Mouse (Mus musculus) liver, embryonic 12.5 days (tissue): ENCODE data around the gene Cartpt. TPM values are rescaled to one million over a fixed set of nuclear protein-coding genes. Genes with fewer than 3 reads are reported as not detected.
"Not testable (repeated sequence)": the region's sequence is repeated elsewhere in the genome, so short reads cannot be mapped to it uniquely, and the experiment has no call there.

Experiments
- ATAC-seq: fragments of 200-750 bp; cut with Nextera tagmentation; 2 replicates; pipeline ENCODE4 v1.8.0; 2017; ENCODE audit warnings: moderate number of reproducible peaks, mild to moderate bottlenecking, moderate library complexity
- H3K27ac ChIP-seq: fragments of 300-500 bp; sonication (generic); 2 replicates; pipeline ENCODE4 v1.5.1; 2016; ENCODE audit warnings: mild to moderate bottlenecking
- H3K27me3 ChIP-seq: fragments of 300-500 bp; sonication (generic); replicated peaks from 2 replicates; pipeline ENCODE4 v1.6.1; 2016; ENCODE audit warnings: mild to moderate bottlenecking, moderate library complexity
- H3K36me3 ChIP-seq: fragments of 300-500 bp; sonication (generic); 2 replicates; pipeline ENCODE4 v1.6.1; 2016; ENCODE audit warnings: mild to moderate bottlenecking, moderate library complexity
- H3K4me1 ChIP-seq: fragments of 300-500 bp; sonication (generic); 2 replicates; pipeline ENCODE4 v1.6.1; 2016
- H3K4me2 ChIP-seq: fragments of 300-500 bp; sonication (generic); 2 replicates; pipeline ENCODE4 v1.6.1; 2016; ENCODE audit warnings: mild to moderate bottlenecking, moderate library complexity
- H3K4me3 ChIP-seq: fragments of 300-500 bp; sonication (generic); 2 replicates; pipeline ENCODE4 v1.5.1; 2016; ENCODE audit warnings: mild to moderate bottlenecking, moderate library complexity
- H3K9ac ChIP-seq: fragments of 300-500 bp; sonication (generic); 2 replicates; pipeline ENCODE4 v1.6.1; 2016; ENCODE audit warnings: mild to moderate bottlenecking, moderate library complexity
- H3K9me3 ChIP-seq: fragments of 300-500 bp; sonication (generic); replicated peaks from 2 replicates; pipeline ENCODE4 v1.6.1; 2016; ENCODE audit warnings: mild to moderate bottlenecking, moderate library complexity
- WGBS: fragments of 180-500 bp; shearing (Covaris S2); methylation state at CpG from one replicate; pipeline ENCODE4 v1.1.7; 2016; ENCODE audit not compliant: insufficient replicate concordance; 5-methylcytosine and 5-hydroxymethylcytosine counted together
- polyA plus RNA-seq: library from polyadenylated mRNA; unstranded; fragments of >200 nt; fragmentation: Nextera tagmentation; extraction: Ambion mirVana; gene quantifications from 2 replicates; pipeline ENCODE4 v1.2.1, GENCODE M21; 2016

Gene Cartpt
- polyA plus RNA-seq, 1 experiment from 2014 or later = 0.35 TPM

DNA sequence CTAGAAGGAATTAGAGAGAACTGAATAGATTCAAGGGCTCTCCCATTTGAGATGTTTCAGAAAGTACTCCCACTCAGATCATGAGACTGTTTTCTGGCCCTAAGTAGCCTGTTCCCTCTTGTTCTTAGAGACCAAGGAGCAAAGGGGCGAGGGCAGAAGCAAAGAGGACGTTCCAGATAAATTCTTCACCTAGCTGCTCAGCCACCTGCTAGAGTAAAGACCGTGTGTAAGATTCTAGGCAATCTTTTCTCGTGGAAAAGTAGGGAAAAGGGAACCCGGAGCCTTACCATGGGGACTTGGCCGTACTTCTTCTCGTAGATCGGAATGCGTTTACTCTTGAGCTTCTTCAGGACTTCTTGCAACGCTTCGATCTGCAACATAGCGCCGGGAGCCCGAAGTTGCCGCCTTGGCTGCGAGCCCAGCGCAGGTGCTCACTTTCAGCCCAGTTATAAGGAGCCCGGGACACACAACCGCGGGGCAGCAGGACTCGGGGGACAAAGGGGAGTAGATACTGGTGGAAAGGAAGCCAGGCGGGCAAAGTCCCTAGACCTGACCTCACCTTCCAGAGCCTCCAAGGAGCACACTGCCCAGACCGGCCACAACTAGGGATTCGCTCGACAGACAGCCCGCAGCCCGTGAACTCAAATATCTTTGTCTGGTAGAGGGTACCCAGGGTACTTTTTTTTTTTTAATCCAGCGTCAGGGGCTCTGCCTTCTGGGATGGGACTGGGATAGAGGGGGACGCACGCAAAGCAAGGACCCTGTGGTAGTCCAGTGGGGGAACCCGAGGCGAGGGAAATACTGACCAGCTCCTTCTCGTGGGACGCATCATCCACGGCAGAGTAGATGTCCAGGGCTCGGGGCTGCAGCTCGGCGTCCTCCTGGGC lies 978 bp downstream of the Cartpt start:
- Histone ChIP-seq H3K27ac (no peak overlapping the region), H3K4me1 (no peaks in the 10 kb centered on the region), H3K4me3 (no peak overlapping the region), H3K4me2 (no peak overlapping the region), H3K9me3 (no peaks in the 10 kb centered on the region), H3K27me3 (peaks cover 41% of the 10 kb centered on the region), H3K36me3 (no peaks in the 10 kb centered on the region), H3K9ac (no peak overlapping the region)
- 13% methylated on average over 38 of the region's 38 CpGs for WGBS
- ATAC-seq = no peak

DNA sequence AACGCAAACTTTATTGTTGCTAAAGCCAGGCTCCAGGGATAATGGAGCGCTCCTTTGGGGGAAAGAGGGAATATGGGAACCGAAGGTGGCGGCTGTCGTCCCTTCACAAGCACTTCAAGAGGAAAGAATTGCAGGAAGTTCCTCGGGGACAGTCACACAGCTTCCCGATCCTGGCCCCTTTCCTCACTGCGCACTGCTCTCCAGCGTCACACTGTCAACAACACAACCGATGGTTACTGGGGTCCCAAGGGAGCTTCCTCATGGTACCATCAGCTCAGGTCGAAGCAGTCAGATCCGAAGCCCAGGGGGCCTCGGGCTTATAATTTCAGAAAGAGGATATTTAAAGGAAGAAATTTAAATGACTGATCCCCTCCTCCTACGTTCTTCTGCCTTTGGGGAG lies 2.1 kb downstream of the Cartpt start:
- Histone ChIP-seq H3K27me3 (peaks cover 41% of the 10 kb centered on the region), H3K4me3 (no peak overlapping the region), H3K9me3 (no peaks in the 10 kb centered on the region), H3K9ac (no peak overlapping the region), H3K36me3 (no peaks in the 10 kb centered on the region), H3K27ac (no peak overlapping the region), H3K4me2 (no peak overlapping the region), H3K4me1 (no peaks in the 10 kb centered on the region)
- 21% methylated on average over 14 of the region's 14 CpGs for WGBS
- ATAC-seq = no peak

DNA sequence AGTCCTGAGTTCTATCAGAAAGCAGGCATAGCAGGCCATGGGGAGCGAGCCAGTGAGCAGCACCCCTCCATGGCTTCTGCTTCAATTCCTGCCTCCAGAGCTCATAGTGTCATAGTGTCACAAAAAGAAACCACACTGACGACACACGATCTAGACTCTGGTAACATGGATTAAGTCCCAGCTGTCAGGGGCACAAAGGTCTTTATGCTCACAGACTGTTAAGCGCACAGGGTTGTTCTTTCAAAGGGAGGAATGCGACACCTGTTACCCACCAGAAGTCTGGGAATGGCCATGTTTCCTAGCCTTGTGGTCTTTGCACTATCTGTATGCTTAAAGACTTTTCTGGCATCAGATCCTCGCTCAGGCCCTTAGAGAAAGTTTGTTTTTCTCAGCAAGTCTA lies 15.3 kb downstream of the Cartpt start:
- WGBS = 61% methylated on average over 6 of the region's 6 CpGs
- H3K9me3 ChIP-seq = no peaks in the 10 kb centered on the region
- no peak overlapping the region for H3K9ac ChIP-seq
- ATAC-seq = no peak
- no peaks in the 10 kb centered on the region for H3K27me3 ChIP-seq
- no peak overlapping the region for H3K4me3 ChIP-seq
- no peak overlapping the region for H3K27ac ChIP-seq
- no peak overlapping the region for H3K4me2 ChIP-seq
- H3K4me1 ChIP-seq = no peaks in the 10 kb centered on the region
- no peaks in the 10 kb centered on the region for H3K36me3 ChIP-seq

DNA sequence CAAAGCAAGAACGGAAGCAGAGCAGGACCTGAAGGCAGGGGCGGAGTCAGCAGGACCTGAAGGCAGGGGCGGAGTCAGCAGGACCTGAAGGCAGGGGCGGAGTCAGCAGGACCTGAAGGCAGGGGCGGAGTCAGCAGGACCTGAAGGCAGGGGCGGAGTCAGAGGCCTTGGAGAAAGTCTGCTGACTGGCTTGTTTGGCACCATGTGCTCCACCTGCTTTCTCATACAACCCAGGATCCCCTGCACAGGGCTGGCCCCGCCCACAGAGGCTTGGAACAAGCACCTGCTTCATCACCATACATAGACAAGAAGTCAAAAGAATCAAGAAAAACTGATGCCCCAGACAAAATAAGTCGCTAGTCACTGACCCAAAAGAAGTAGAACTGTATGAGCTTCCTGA lies 19.1 kb downstream of the Cartpt start:
- H3K27ac ChIP-seq, H3K36me3 ChIP-seq, H3K27me3 ChIP-seq, H3K4me2 ChIP-seq, H3K9me3 ChIP-seq, ATAC-seq, H3K9ac ChIP-seq, H3K4me1 ChIP-seq, H3K4me3 ChIP-seq: not testable (repeated sequence)
- 61% methylated on average over 8 of the region's 8 CpGs for WGBS

DNA sequence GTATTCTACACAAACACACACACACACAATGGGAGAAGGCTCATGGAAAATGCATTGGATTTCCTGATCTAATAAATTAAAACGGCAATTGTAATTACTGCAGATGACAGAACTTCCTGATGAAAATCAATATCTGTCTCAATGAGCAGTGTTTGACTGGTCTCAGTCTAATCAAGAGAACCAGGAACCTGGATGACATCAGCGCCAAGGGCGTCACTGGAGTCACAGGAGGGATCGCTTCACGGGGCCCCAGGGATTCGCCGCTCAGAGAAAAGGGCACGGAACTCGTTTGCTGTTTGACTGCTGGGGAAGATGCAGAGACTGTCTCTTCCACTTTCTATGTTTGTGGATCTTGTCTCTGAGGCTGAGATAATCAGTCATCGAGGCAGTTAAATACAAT lies 21.2 kb downstream of the Cartpt start:
- no peaks in the 10 kb centered on the region for H3K4me1 ChIP-seq
- H3K9ac ChIP-seq = no peak overlapping the region
- no peak overlapping the region for H3K4me3 ChIP-seq
- H3K9me3 ChIP-seq = no peaks in the 10 kb centered on the region
- H3K27ac ChIP-seq = no peak overlapping the region
- 72% methylated on average over 10 of the region's 10 CpGs for WGBS
- ATAC-seq = no peak
- H3K27me3 ChIP-seq = no peaks in the 10 kb centered on the region
- H3K4me2 ChIP-seq = no peak overlapping the region
- H3K36me3 ChIP-seq = no peaks in the 10 kb centered on the region

DNA sequence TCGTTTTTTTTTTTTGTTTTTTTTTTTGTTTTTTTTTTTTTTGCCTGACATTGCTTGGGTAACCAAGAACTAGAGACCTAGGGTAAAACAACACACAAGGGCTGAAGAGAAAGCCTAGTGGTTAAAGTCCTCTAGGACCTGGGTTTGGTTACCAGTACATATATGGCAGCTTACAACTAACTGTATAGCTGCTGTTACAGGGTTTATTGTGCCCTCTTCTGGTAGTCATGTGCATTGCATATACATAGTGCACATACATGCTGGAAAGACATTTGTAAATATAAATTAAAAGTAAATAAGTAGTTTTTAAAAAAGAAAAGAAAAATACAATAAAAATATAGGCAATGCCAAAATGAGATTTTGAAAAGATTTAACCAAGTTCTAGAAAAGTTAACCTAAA lies 28.8 kb downstream of the Cartpt start:
- Histone ChIP-seq H3K4me1 (no peaks in the 10 kb centered on the region), H3K9ac (no peak overlapping the region), H3K36me3 (no peaks in the 10 kb centered on the region), H3K27ac (no peak overlapping the region), H3K27me3 (no peaks in the 10 kb centered on the region), H3K4me2 (no peak overlapping the region), H3K4me3 (no peak overlapping the region), H3K9me3 (peaks cover 7% of the 10 kb centered on the region; the same call in 1 of the 2 replicates)
- ATAC-seq = no peak
- WGBS = 59% methylated on average over 1 of the region's 1 CpGs

DNA sequence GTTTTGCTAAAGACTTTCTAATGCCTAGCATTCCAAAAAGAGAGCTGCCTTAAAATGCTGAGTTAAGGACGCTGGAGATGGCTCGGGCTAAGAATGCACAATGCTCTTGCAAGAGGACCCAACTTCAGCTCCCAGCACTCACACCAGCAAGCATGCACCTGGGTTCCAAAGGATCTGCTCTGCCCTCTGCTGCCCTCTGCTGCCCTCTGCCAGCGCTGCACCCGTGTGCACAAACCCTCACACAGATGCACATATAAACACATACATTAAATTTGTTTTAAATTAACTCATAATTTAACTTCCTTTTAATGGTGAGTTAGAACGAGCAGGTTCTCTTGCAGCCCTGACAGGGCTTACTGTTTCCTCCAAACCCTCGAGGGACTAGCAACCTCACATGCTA lies 32.5 kb downstream of the Cartpt start:
- ATAC-seq = no peak
- 78% methylated on average over 6 of the region's 6 CpGs for WGBS
- no peak overlapping the region for H3K9ac ChIP-seq
- no peak overlapping the region for H3K4me3 ChIP-seq
- H3K36me3 ChIP-seq = no peaks in the 10 kb centered on the region
- H3K9me3 ChIP-seq = peaks cover 7% of the 10 kb centered on the region; the same call in 1 of the 2 replicates
- no peaks in the 10 kb centered on the region for H3K4me1 ChIP-seq
- no peaks in the 10 kb centered on the region for H3K27me3 ChIP-seq
- H3K4me2 ChIP-seq = no peak overlapping the region
- H3K27ac ChIP-seq = no peak overlapping the region

DNA sequence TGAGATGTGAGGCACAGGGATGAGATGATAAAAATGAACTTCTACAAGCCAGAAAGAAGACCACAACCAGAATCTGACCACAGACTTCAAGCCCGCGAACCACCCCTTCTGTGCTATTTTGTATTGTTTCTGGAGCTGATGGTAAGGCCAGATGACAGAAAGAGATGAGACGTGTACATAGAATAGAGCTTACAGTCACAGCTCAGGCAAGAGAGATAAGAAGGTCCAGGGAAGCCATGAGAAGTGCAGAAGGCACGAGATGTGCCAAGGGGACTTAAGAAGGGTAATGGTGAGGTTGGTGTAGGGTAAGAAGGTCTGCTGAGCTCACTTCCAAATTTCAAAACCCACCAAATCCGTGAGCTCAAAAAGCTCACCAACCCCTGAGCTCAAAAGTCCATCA lies 36.6 kb downstream of the Cartpt start:
- H3K4me2 ChIP-seq = no peak overlapping the region
- peaks cover 7% of the 10 kb centered on the region; the same call in 1 of the 2 replicates for H3K9me3 ChIP-seq
- H3K4me1 ChIP-seq = no peaks in the 10 kb centered on the region
- no peak for ATAC-seq
- H3K36me3 ChIP-seq = no peaks in the 10 kb centered on the region
- H3K9ac ChIP-seq = no peak overlapping the region
- no peak overlapping the region for H3K4me3 ChIP-seq
- H3K27ac ChIP-seq = no peak overlapping the region
- no peaks in the 10 kb centered on the region for H3K27me3 ChIP-seq
- 52% methylated on average over 5 of the region's 5 CpGs for WGBS

DNA sequence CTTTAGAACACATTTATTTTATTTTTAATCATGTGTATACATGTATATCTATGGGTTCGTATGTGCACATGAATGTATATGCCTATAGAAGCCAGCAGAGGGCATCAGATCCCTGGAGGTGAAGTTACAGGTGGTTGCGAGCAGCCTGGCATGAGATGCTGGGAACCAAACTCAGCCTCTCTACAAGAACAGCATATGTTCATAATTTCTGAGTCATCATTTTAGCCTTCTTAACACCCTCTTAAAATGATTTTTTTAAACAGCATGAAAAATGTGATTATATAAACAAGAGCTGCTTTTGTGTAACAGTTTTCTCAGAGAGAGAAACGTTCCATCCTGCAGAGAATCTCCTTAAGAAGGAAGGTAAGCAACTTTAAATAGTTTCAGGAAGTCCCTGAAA lies 40.2 kb downstream of the Cartpt start:
- no peak overlapping the region for H3K4me2 ChIP-seq
- ATAC-seq = no peak
- no peaks in the 10 kb centered on the region for H3K4me1 ChIP-seq
- H3K36me3 ChIP-seq = no peaks in the 10 kb centered on the region
- no peaks in the 10 kb centered on the region for H3K27me3 ChIP-seq
- no peak overlapping the region for H3K27ac ChIP-seq
- WGBS = 64% methylated on average over 3 of the region's 3 CpGs
- no peaks in the 10 kb centered on the region; the same call in 1 of the 2 replicates for H3K9me3 ChIP-seq
- H3K9ac ChIP-seq = no peak overlapping the region
- H3K4me3 ChIP-seq = no peak overlapping the region

DNA sequence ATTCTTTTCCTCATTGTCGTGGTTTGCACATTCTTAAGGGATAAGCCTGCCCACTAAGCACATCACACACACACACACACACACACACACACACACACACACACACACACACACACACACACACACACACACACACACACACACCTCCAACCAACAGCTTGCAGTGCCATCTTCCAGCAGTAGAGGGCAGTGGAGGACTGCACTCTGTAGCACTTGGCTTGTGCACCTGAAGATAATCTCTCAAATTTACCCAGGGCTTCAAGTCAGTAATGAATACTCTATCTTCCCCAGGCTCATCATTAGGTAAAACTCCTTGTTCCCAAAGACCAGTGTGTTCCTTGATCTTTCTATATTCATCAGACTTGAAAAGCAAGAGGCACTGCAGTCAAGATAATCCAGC lies 41.8 kb downstream of the Cartpt start:
- H3K27ac ChIP-seq = no peak overlapping the region
- H3K27me3 ChIP-seq = no peaks in the 10 kb centered on the region
- no peak overlapping the region for H3K9ac ChIP-seq
- WGBS = 22% methylated on average over 1 of the region's 1 CpGs
- no peaks in the 10 kb centered on the region for H3K4me1 ChIP-seq
- H3K9me3 ChIP-seq = no peaks in the 10 kb centered on the region; the same call in 1 of the 2 replicates
- no peak overlapping the region for H3K4me2 ChIP-seq
- H3K4me3 ChIP-seq = no peak overlapping the region
- no peaks in the 10 kb centered on the region for H3K36me3 ChIP-seq
- no peak for ATAC-seq

DNA sequence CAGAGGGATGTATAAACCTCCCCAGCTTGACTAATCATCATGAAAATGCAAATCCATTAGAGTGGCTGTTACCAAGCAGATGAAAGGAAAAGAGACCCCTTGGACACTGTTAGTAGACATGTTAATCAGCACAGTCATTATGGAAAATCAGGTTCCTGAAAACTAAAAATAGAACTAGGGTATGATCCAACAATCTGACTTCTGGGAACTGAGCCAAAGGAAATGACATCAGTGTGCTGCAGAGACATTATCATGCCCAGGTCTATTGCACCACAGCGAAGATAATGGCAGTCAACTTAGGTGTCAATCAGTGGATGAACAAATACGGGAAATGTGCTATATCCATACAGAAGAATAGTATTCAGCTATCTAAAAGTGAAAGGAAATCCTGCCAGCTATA lies 43.0 kb downstream of the Cartpt start:
- H3K36me3 ChIP-seq = no peaks in the 10 kb centered on the region
- 36% methylated on average over 2 of the region's 2 CpGs for WGBS
- no peaks in the 10 kb centered on the region; the same call in 1 of the 2 replicates for H3K9me3 ChIP-seq

DNA sequence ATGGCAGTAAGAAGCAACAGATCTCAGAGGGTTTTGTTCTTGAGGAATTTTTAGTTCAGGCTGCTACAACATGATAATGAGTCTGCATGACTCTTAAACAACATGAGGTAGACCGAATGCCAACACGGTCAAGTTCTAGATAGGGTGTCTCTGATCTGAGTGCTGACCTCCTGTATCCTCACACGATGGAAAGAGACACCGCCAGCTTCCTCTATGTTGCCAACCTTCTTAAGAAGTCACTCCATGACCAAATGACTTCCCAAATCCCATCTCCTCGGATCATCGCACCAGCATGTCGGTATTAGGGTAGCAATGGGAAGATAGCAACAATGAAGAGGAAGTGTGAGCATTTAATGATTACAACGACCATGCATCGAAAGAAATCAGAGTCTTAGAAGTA lies 43.6 kb downstream of the Cartpt start:
- H3K4me2 ChIP-seq = no peak overlapping the region
- H3K9me3 ChIP-seq = no peaks in the 10 kb centered on the region; the same call in 1 of the 2 replicates
- no peak overlapping the region for H3K27ac ChIP-seq
- no peak overlapping the region for H3K4me3 ChIP-seq
- no peak for ATAC-seq
- H3K9ac ChIP-seq = no peak overlapping the region
- WGBS = 63% methylated on average over 9 of the region's 9 CpGs
- H3K36me3 ChIP-seq = no peaks in the 10 kb centered on the region
- H3K4me1 ChIP-seq = no peaks in the 10 kb centered on the region
- H3K27me3 ChIP-seq = no peaks in the 10 kb centered on the region

More for the DNA sequence above, 43.0 kb downstream of the Cartpt start:
- no peaks in the 10 kb centered on the region for H3K4me1 ChIP-seq
- H3K27me3 ChIP-seq = no peaks in the 10 kb centered on the region
- H3K27ac ChIP-seq = no peak overlapping the region
- H3K4me2 ChIP-seq = no peak overlapping the region
- H3K9ac ChIP-seq = no peak overlapping the region
- no peak for ATAC-seq
- H3K4me3 ChIP-seq = no peak overlapping the region

DNA sequence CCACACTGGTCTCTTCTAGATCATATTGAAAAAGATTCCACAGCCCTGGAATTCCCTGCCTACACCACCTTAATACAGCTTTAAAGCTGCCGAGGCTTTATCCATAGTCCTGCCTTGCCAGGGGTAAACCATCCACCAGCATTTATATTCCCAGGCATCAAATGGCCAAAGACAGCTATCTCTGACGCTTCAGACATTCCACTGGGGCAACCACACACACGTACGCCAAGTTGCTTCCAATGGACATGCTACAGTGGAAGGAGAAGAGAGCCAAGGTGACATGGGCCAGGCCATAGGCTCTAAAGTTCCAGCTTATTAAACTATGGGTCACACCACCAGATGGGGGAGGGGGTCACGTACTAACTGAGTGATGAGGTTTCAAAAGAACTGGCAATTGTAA lies 45.7 kb downstream of the Cartpt start:
- Histone ChIP-seq H3K4me3 (no peak overlapping the region), H3K27me3 (peaks cover 7% of the 10 kb centered on the region), H3K4me2 (no peak overlapping the region), H3K9ac (no peak overlapping the region), H3K4me1 (no peaks in the 10 kb centered on the region), H3K36me3 (no peaks in the 10 kb centered on the region), H3K9me3 (no peaks in the 10 kb centered on the region), H3K27ac (no peak overlapping the region)
- 66% methylated on average over 5 of the region's 5 CpGs for WGBS
- no peak for ATAC-seq
